Comparison of ENCODE assay signal across 8 mouse cellular contexts in genomic region chr13:95892611-95893145, GRCm38 (mm10). TPM values are rescaled to one million over a fixed set of nuclear protein-coding genes. Genes with fewer than 3 reads are reported as not detected.
DNase-seq lines count a peak whose midpoint lies in the region; ATAC-seq lines count a peak whose summit lies in the region.

No protein-coding gene starts in this region.

- 25% methylated on average over 12 of the region's 12 CpGs for WGBS in heart, embryonic 12.5 days
- WGBS in forebrain, embryonic 12.5 days: 13% methylated on average over 12 of the region's 12 CpGs

- DNase-seq in heart, postnatal 36 days: no peak
- DNase-seq in kidney, postnatal 10 days: peak; percentile 38
- DNase-seq in thymus, postnatal 14 days: peak; percentile 48
- no peak for DNase-seq in layer of hippocampus, postnatal 14 days (ENCODE audit: low spot score in 2 of 2)
- DNase-seq in left cerebral cortex, adult 11 months (ENCODE audit: low spot score): no peak

- peak overlapping the region; percentile 99 for H3K4me2 ChIP-seq in heart, embryonic 12.5 days
- H3K4me2 ChIP-seq in forebrain, embryonic 12.5 days: peak overlapping the region; percentile 89

- H3K4me1 ChIP-seq in heart, embryonic 12.5 days (replicated peaks): peaks cover 10% of the 10 kb centered on the region
- H3K4me1 ChIP-seq in forebrain, embryonic 12.5 days: peaks cover 29% of the 10 kb centered on the region
- H3K4me1 ChIP-seq in megakaryocyte, embryonic 14.5 days: peaks cover 47% of the 10 kb centered on the region

- ATAC-seq in heart, embryonic 12.5 days (ENCODE audit: insufficient number of reproducible peaks, low FRiP score): no peak
- no peak for ATAC-seq in forebrain, embryonic 12.5 days (ENCODE audit: low FRiP score)

- no peak overlapping the region for H3K27ac ChIP-seq in heart, embryonic 12.5 days (ENCODE audit: poor library complexity, severe bottlenecking)
- 0 out of 2 replicates have a peak overlapping the region, but pooled peaks have one; percentile 76 for H3K27ac ChIP-seq in forebrain, embryonic 12.5 days

- no peaks in the 10 kb centered on the region; the same call in 1 of the 2 replicates for H3K27me3 ChIP-seq in heart, embryonic 12.5 days (replicated peaks)
- 0 out of 2 replicates have a peak, but pooled peaks cover 3% of the 10 kb centered on the region for H3K27me3 ChIP-seq in forebrain, embryonic 12.5 days
- H3K27me3 ChIP-seq in megakaryocyte, embryonic 14.5 days (replicated peaks): peaks cover 47% of the 10 kb centered on the region

- peak overlapping the region; percentile 81 for H3K9ac ChIP-seq in heart, embryonic 12.5 days
- H3K9ac ChIP-seq in forebrain, embryonic 12.5 days: peak overlapping the region; percentile 86

- no peaks in the 10 kb centered on the region for H3K36me3 ChIP-seq in heart, embryonic 12.5 days
- no peaks in the 10 kb centered on the region for H3K36me3 ChIP-seq in forebrain, embryonic 12.5 days (replicated peaks)
- no peaks in the 10 kb centered on the region for H3K36me3 ChIP-seq in megakaryocyte, embryonic 14.5 days (replicated peaks; ENCODE audit: low read length)

- H3K4me3 ChIP-seq in heart, embryonic 12.5 days: peak overlapping the region; percentile 74
- peak overlapping the region; percentile 80 for H3K4me3 ChIP-seq in forebrain, embryonic 12.5 days (replicated peaks)
- H3K4me3 ChIP-seq in megakaryocyte, embryonic 14.5 days (replicated peaks): peak overlapping the region; percentile 94

- H3K9me3 ChIP-seq in heart, embryonic 12.5 days (replicated peaks): no peaks in the 10 kb centered on the region
- H3K9me3 ChIP-seq in forebrain, embryonic 12.5 days: no peaks in the 10 kb centered on the region
- no peaks in the 10 kb centered on the region for H3K9me3 ChIP-seq in megakaryocyte, embryonic 14.5 days

- intact Hi-C loops in heart, postnatal 36 days (cut with DNase I): loop anchor here (5.0 to 10.0 kb wide), 3 partner anchors 115 to 328 kb away; no protein-coding TSS in a partner anchor

RNA-seq across cellular contexts. Expression of gene Iqgap2, which starts 1.0 kb away (rescaled TPM):
- polyA plus RNA-seq in heart, embryonic 12.5 days (2016; fragmentation: Nextera tagmentation; extraction: Ambion mirVana): 6.9 and 7.3 TPM in 2 replicates
- 1 to 10 TPM; 2.2 to 4.3 TPM for total RNA-seq in heart, postnatal 36 days (2021)
- 16.7 and 17.2 TPM in 2 replicates for polyA plus RNA-seq in forebrain, embryonic 12.5 days (2016; fragmentation: Nextera tagmentation; extraction: Ambion mirVana)
- polyA plus RNA-seq in megakaryocyte, embryonic 14.5 days (2012; ENCODE audit: insufficient read depth, low replicate concordance): 2.8 TPM in 1 of 2 replicates, not detected in the other
- 10 to 100 TPM; 49.9 to 54.2 TPM for total RNA-seq in layer of hippocampus, postnatal 14 days (2021)

Comparison
In these comparisons a context has a peak if more than half of its experiments do, and no peak if none do; other contexts are left out.
1. DNase-seq: peak in kidney, postnatal 10 days (single experiment) and thymus, postnatal 14 days (single experiment); none in heart, postnatal 36 days (0 of 2), layer of hippocampus, postnatal 14 days (0 of 2) and left cerebral cortex, adult 11 months (single experiment).
2. Peak in every context shown above with its lines, with median percentiles within 50 percentile points of each other: H3K4me3 ChIP-seq.